Mouse (Mus musculus) liver, embryonic 11.5 days (tissue): ENCODE results near the gene Naip2. TPM values are rescaled to one million over a fixed set of nuclear protein-coding genes. Genes with fewer than 3 reads are reported as not detected.
A peak's percentile ranks its signal among the peaks of the same experiment; 100 is the strongest.

ENCODE experiments used
- ATAC-seq: fragments of 200-750 bp; cut with Nextera tagmentation; replicated peaks from 2 replicates; pipeline ENCODE4 v1.8.0; 2017; ENCODE audit warnings: moderate number of reproducible peaks, mild to moderate bottlenecking, moderate TSS enrichment, moderate library complexity; ENCODE audit not compliant: low FRiP score
- DNase-seq: peaks from one replicate; pipeline ENCODE4 v3.0.0-alpha.2; 2017; ENCODE audit warnings: low spot score
- H3K27ac ChIP-seq: fragments of 300-500 bp; sonication (generic); 2 replicates; pipeline ENCODE4 v1.5.1; 2014; ENCODE audit warnings: mild to moderate bottlenecking, low read depth, low read length, control low read depth
- H3K27me3 ChIP-seq: fragments of 300-500 bp; sonication (generic); replicated peaks from 2 replicates; pipeline ENCODE4 v1.6.1; 2014; ENCODE audit warnings: low read length, mixed read lengths; ENCODE audit not compliant: control insufficient read depth, insufficient read depth
- H3K36me3 ChIP-seq: fragments of 300-500 bp; sonication (generic); 2 replicates; pipeline ENCODE4 v1.6.1; 2014; ENCODE audit warnings: mild to moderate bottlenecking, low read length, moderate library complexity, mixed read lengths; ENCODE audit not compliant: control insufficient read depth, insufficient read depth
- H3K4me1 ChIP-seq: fragments of 300-500 bp; sonication (generic); replicated peaks from 2 replicates; pipeline ENCODE4 v1.6.1; 2014; ENCODE audit warnings: low read length, mixed read lengths; ENCODE audit not compliant: control insufficient read depth, insufficient read depth
- H3K4me2 ChIP-seq: fragments of 300-500 bp; sonication (generic); 2 replicates; pipeline ENCODE4 v1.6.1; 2014; ENCODE audit warnings: mild to moderate bottlenecking, control low read depth, moderate library complexity
- H3K4me3 ChIP-seq: fragments of 300-500 bp; sonication (generic); 2 replicates; pipeline ENCODE4 v1.5.1; 2014; ENCODE audit warnings: low read depth, low read length, control low read depth
- H3K9ac ChIP-seq: fragments of 300-500 bp; sonication (generic); 2 replicates; pipeline ENCODE4 v1.6.1; 2014; ENCODE audit warnings: low read depth, low read length, control low read depth
- H3K9me3 ChIP-seq: fragments of 300-500 bp; sonication (generic); 2 replicates; pipeline ENCODE4 v1.6.1; 2016; ENCODE audit warnings: low read length, inconsistent platforms, mixed read lengths; ENCODE audit not compliant: control insufficient read depth
- WGBS: fragments of 180-500 bp; shearing (Covaris S2); extraction: QIAGEN DNeasy Blood & Tissue Kit; methylation state at CpG from one replicate; pipeline ENCODE4 v1.1.7; 2014; 5-methylcytosine and 5-hydroxymethylcytosine counted together
- polyA plus RNA-seq: library from polyadenylated mRNA; unstranded; fragments of >200 nt; fragmentation: Nextera tagmentation; extraction: Ambion mirVana; gene quantifications from 2 replicates; pipeline ENCODE4 v1.2.1, GENCODE M21; 2014

Naip2 gene
- polyA plus RNA-seq, 1 experiment from 2014 or later = 1.9 TPM

- peak; percentile 86 for DNase-seq
- H3K4me1 ChIP-seq = peaks cover 4% of the 10 kb centered on the region
- H3K4me3 ChIP-seq = peak within 1 kb of the TSS; percentile 97
- H3K4me2 ChIP-seq = peak within 1 kb of the TSS; percentile 80
- ATAC-seq = peak; percentile 98
- H3K36me3 ChIP-seq = peaks cover 18% of the 10 kb centered on the region; the same call in 1 of the 2 replicates
- peak within 1 kb of the TSS; percentile 87 for H3K9ac ChIP-seq
- no peaks in the 10 kb centered on the region for H3K9me3 ChIP-seq
- H3K27me3 ChIP-seq = no peaks in the 10 kb centered on the region
- H3K27ac ChIP-seq = no peak within 1 kb of the TSS
- 4% methylated on average over 42 of the region's 42 CpGs for WGBS
Measured at GRCm38 (mm10) chr13:100124423-100125257, 77.3 kb downstream of the Naip2 start, which contains the start of gene Smn1. Gene Smn1 (plus strand): TSS chr13:100124852.

- peaks cover 4% of the 10 kb centered on the region for H3K4me1 ChIP-seq
- no peaks in the 10 kb centered on the region for H3K27me3 ChIP-seq
- no peak overlapping the region for H3K9ac ChIP-seq
- H3K4me3 ChIP-seq = peak overlapping the region; percentile 97
- DNase-seq (no peak), ATAC-seq (0 out of 2 replicates have a peak, but pooled peaks have one; percentile 16)
- peak overlapping the region; percentile 80 for H3K4me2 ChIP-seq
- H3K36me3 ChIP-seq = peaks cover 17% of the 10 kb centered on the region; the same call in 1 of the 2 replicates
- no peak overlapping the region for H3K27ac ChIP-seq
- no peaks in the 10 kb centered on the region for H3K9me3 ChIP-seq
- 80% methylated on average over 3 of the region's 3 CpGs for WGBS
Measured at GRCm38 (mm10) chr13:100123970-100124369, 77.9 kb downstream of the Naip2 start.

- 41% methylated on average over 5 of the region's 5 CpGs for WGBS
- H3K36me3 ChIP-seq = no peaks in the 10 kb centered on the region
- H3K4me2 ChIP-seq = no peak overlapping the region
- no peak overlapping the region for H3K4me3 ChIP-seq
- peaks cover 6% of the 10 kb centered on the region; the same call in 1 of the 2 replicates for H3K4me1 ChIP-seq
- H3K9me3 ChIP-seq = no peaks in the 10 kb centered on the region
- no peak for DNase-seq
- H3K9ac ChIP-seq = no peak overlapping the region
- no peaks in the 10 kb centered on the region for H3K27me3 ChIP-seq
- H3K27ac ChIP-seq = no peak overlapping the region
- no peak for ATAC-seq
Measured at GRCm38 (mm10) chr13:100112218-100112972, 89.5 kb downstream of the Naip2 start.

- Histone ChIP-seq H3K27ac (peak within 1 kb of the TSS; percentile 25; the same call in 1 of the 2 replicates), H3K9me3 (no peaks in the 10 kb centered on the region), H3K27me3 (no peaks in the 10 kb centered on the region), H3K36me3 (no peaks in the 10 kb centered on the region), H3K4me2 (peak within 1 kb of the TSS; percentile 97), H3K4me3 (peak within 1 kb of the TSS; percentile 51), H3K9ac (peak within 1 kb of the TSS; percentile 48), H3K4me1 (peaks cover 6% of the 10 kb centered on the region; the same call in 1 of the 2 replicates)
- 1% methylated on average over 76 of the region's 76 CpGs for WGBS
- ATAC-seq = peak; percentile 56
- DNase-seq = peak; percentile 82
Measured at GRCm38 (mm10) chr13:100107652-100108472, 94.0 kb downstream of the Naip2 start, which contains the start of gene Serf1. Gene Serf1 (plus strand): TSS chr13:100108012.

GRCm38 (mm10) chr13:100103748-100104254 is 98.1 kb downstream of the Naip2 start, which contains the start of gene Bdp1:
Gene Bdp1 (minus strand): TSS chr13:100104070.
- Histone ChIP-seq H3K27ac (peak within 1 kb of the TSS; percentile 70), H3K9me3 (no peaks in the 10 kb centered on the region), H3K4me2 (peak within 1 kb of the TSS; percentile 83), H3K4me3 (peak within 1 kb of the TSS; percentile 95), H3K9ac (peak within 1 kb of the TSS; percentile 86), H3K27me3 (no peaks in the 10 kb centered on the region), H3K36me3 (peaks cover 2% of the 10 kb centered on the region), H3K4me1 (peaks cover 9% of the 10 kb centered on the region; the same call in 1 of the 2 replicates)
- peak; percentile 75 for ATAC-seq
- WGBS = 0% methylated on average over 44 of the region's 44 CpGs
- peak; percentile 93 for DNase-seq

GRCm38 (mm10) chr13:100103052-100103658 is 98.7 kb downstream of the Naip2 start:
- DNase-seq = peak; percentile 31
- Histone ChIP-seq H3K4me3 (peak overlapping the region; percentile 95), H3K4me1 (peaks cover 3% of the 10 kb centered on the region; the same call in 1 of the 2 replicates), H3K36me3 (peaks cover 6% of the 10 kb centered on the region), H3K27ac (peak overlapping the region; percentile 70), H3K9me3 (no peaks in the 10 kb centered on the region), H3K4me2 (peak overlapping the region; percentile 83), H3K9ac (peak overlapping the region; percentile 86), H3K27me3 (no peaks in the 10 kb centered on the region)
- ATAC-seq = peak; percentile 21
- WGBS = 4% methylated on average over 15 of the region's 15 CpGs

- Histone ChIP-seq H3K27ac (no peak overlapping the region), H3K27me3 (no peaks in the 10 kb centered on the region), H3K36me3 (peaks cover 28% of the 10 kb centered on the region), H3K4me3 (no peak overlapping the region), H3K4me2 (no peak overlapping the region), H3K9ac (no peak overlapping the region), H3K9me3 (no peaks in the 10 kb centered on the region), H3K4me1 (peaks cover 3% of the 10 kb centered on the region; the same call in 1 of the 2 replicates)
- DNase-seq (peak; percentile 12), ATAC-seq (peak; percentile 30; the same call in 1 of the 2 replicates)
- WGBS = 57% methylated on average over 6 of the region's 6 CpGs
Measured at GRCm38 (mm10) chr13:100098808-100099207, 103.1 kb downstream of the Naip2 start.
